10 mouse cellular contexts compared by ENCODE assay signal in the genomic region with DNA sequence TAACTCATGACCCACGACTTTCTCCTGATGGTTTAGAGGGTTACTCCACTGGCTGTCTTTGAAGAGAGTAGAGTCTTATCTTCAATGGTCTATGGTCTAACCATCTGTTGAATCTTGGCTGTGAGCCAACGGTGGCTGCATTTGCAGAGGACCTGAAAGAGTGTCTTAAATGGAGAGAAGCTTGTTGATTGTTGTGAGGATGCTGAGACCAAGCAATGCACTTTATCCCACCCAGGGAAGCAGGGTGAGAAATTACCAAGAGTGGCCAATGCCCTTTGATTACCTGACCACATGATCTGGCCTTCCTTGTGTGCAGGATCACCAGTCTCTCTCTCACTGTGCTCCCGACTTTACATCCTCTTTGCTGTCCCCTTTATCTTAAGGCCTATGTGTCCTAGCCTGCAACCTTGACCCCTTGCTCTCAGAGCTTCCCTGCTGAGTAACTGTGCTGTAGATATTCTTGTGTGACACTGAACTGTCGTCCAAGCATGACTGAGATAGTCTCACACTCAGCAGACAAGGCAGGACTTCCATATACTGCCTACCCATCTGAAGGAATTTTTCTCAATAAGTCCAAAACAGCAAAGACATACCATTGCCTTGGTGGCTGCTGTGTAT. TPM values are rescaled to one million over a fixed set of nuclear protein-coding genes. Genes with fewer than 3 reads are reported as not detected.
DNase-seq lines count a peak whose midpoint lies in the region; ATAC-seq lines count a peak whose summit lies in the region.
"Had no signal": no experiment of that assay in that cellular context is flagged by ENCODE, and none has a peak within 500 bp of the region (broad histone marks: within the 10 kb centered on the region; RNA-seq: fewer than 3 reads in every experiment).

No protein-coding gene starts in this region.

- no peaks in the 10 kb centered on the region for H3K9me3 ChIP-seq in forebrain, embryonic 15.5 days
- H3K9me3 ChIP-seq in forebrain, embryonic 10.5 days, result no peaks in the 10 kb centered on the region
- H3K9me3 ChIP-seq in heart, embryonic 10.5 days, result no peaks in the 10 kb centered on the region
- H3K9me3 ChIP-seq in hindbrain, embryonic 15.5 days, result no peaks in the 10 kb centered on the region
- H3K9me3 ChIP-seq: embryonic facial prominence, embryonic 13.5 days had no signal

- no peak overlapping the region for H3K9ac ChIP-seq in forebrain, embryonic 15.5 days (replicated peaks)
- no peak overlapping the region for H3K9ac ChIP-seq in hindbrain, embryonic 15.5 days
- H3K9ac ChIP-seq: embryonic facial prominence, embryonic 13.5 days had no signal

- no peak overlapping the region for H3K4me2 ChIP-seq in forebrain, embryonic 15.5 days (replicated peaks)
- no peak overlapping the region for H3K4me2 ChIP-seq in hindbrain, embryonic 15.5 days
- H3K4me2 ChIP-seq: embryonic facial prominence, embryonic 13.5 days had no signal

- DNase-seq in forebrain, embryonic 10.5 days (ENCODE audit: extremely low spot score, low spot score), result no peak
- peak; percentile 51 for DNase-seq in lung, postnatal 10 days
- no peak for DNase-seq in lung, postnatal 36 days
- no peak for DNase-seq in heart, embryonic 10.5 days (ENCODE audit: low spot score)
- DNase-seq in spleen, postnatal 36 days (ENCODE audit: low spot score in 2 of 2), result no peak
- DNase-seq: kidney, postnatal 36 days had no signal

- no peaks in the 10 kb centered on the region for H3K27me3 ChIP-seq in forebrain, embryonic 15.5 days
- H3K27me3 ChIP-seq in forebrain, embryonic 10.5 days (ENCODE audit: poor library complexity, severe bottlenecking), result no peaks in the 10 kb centered on the region
- no peaks in the 10 kb centered on the region for H3K27me3 ChIP-seq in heart, embryonic 10.5 days (ENCODE audit: insufficient read depth, poor library complexity, severe bottlenecking)
- H3K27me3 ChIP-seq in hindbrain, embryonic 15.5 days, result no peaks in the 10 kb centered on the region
- H3K27me3 ChIP-seq: embryonic facial prominence, embryonic 13.5 days had no signal

- peak; percentile 34; the same call in 1 of the 2 replicates for ATAC-seq in forebrain, embryonic 15.5 days (replicated peaks)
- ATAC-seq in hindbrain, embryonic 15.5 days (ENCODE audit: low FRiP score, low read depth), result peak; percentile 4; the same call in 1 of the 2 replicates
- ATAC-seq in frontal cortex, adult (ENCODE audit: low TSS enrichment), result no peak

- no peaks in the 10 kb centered on the region for H3K4me1 ChIP-seq in forebrain, embryonic 15.5 days
- no peaks in the 10 kb centered on the region for H3K4me1 ChIP-seq in forebrain, embryonic 10.5 days
- H3K4me1 ChIP-seq in heart, embryonic 10.5 days, result peaks cover 61% of the 10 kb centered on the region
- H3K4me1 ChIP-seq in hindbrain, embryonic 15.5 days (replicated peaks), result peaks cover 30% of the 10 kb centered on the region
- H3K4me1 ChIP-seq: embryonic facial prominence, embryonic 13.5 days had no signal

- no peaks in the 10 kb centered on the region for H3K36me3 ChIP-seq in forebrain, embryonic 15.5 days
- H3K36me3 ChIP-seq in forebrain, embryonic 10.5 days (replicated peaks), result no peaks in the 10 kb centered on the region
- H3K36me3 ChIP-seq in heart, embryonic 10.5 days, result no peaks in the 10 kb centered on the region
- no peaks in the 10 kb centered on the region for H3K36me3 ChIP-seq in hindbrain, embryonic 15.5 days
- H3K36me3 ChIP-seq: embryonic facial prominence, embryonic 13.5 days had no signal

- H3K4me3 ChIP-seq in forebrain, embryonic 15.5 days, result no peak overlapping the region
- H3K4me3 ChIP-seq in forebrain, embryonic 10.5 days, result no peak overlapping the region
- H3K4me3 ChIP-seq in heart, embryonic 10.5 days, result peak overlapping the region; percentile 18; the same call in 1 of the 2 replicates
- H3K4me3 ChIP-seq in hindbrain, embryonic 15.5 days, result no peak overlapping the region
- H3K4me3 ChIP-seq: embryonic facial prominence, embryonic 13.5 days had no signal

- WGBS in forebrain, embryonic 15.5 days, result 73% methylated on average over 4 of the region's 4 CpGs
- WGBS in forebrain, embryonic 10.5 days, result 82% methylated on average over 4 of the region's 4 CpGs
- WGBS in heart, embryonic 10.5 days, result 31% methylated on average over 4 of the region's 4 CpGs
- 56% methylated on average over 4 of the region's 4 CpGs for WGBS in hindbrain, embryonic 15.5 days

- H3K27ac ChIP-seq in forebrain, embryonic 15.5 days (replicated peaks), result no peak overlapping the region
- no peak overlapping the region for H3K27ac ChIP-seq in forebrain, embryonic 10.5 days
- peak overlapping the region; percentile 56 for H3K27ac ChIP-seq in heart, embryonic 10.5 days
- H3K27ac ChIP-seq in hindbrain, embryonic 15.5 days (replicated peaks), result peak overlapping the region; percentile 59
- H3K27ac ChIP-seq: embryonic facial prominence, embryonic 13.5 days had no signal

RNA-seq across cellular contexts. Expression of a gene that starts 28.9 kb away (rescaled TPM):
- polyA plus RNA-seq in forebrain, embryonic 15.5 days (2015; fragmentation: Nextera tagmentation; extraction: Ambion mirVana), result 63.0 and 64.4 TPM in 2 replicates
- polyA plus RNA-seq in forebrain, embryonic 10.5 days (2016; fragmentation: Nextera tagmentation; extraction: Ambion mirVana), result 1.3 and 1.5 TPM in 2 replicates
- polyA plus RNA-seq in heart, embryonic 10.5 days (2016; fragmentation: Nextera tagmentation; extraction: Ambion mirVana), result 92.5 and 153 TPM in 2 replicates
- 66.2 and 77.3 TPM in 2 replicates for polyA plus RNA-seq in hindbrain, embryonic 15.5 days (2015; fragmentation: Nextera tagmentation; extraction: Ambion mirVana)

Comparison
In these comparisons a context has a peak if more than half of its experiments do, and no peak if none do; other contexts are left out.
1. RNA of a gene that starts 28.9 kb away (polyA plus RNA-seq): 92.5 to 153 TPM in heart, embryonic 10.5 days, 66.2 to 77.3 TPM in hindbrain, embryonic 15.5 days and 63.0 to 64.4 TPM in forebrain, embryonic 15.5 days; 1.3 to 1.5 TPM in forebrain, embryonic 10.5 days; every median in the first group is over 10 times any median in the second.
2. H3K27ac ChIP-seq: peak in heart, embryonic 10.5 days (single experiment) and hindbrain, embryonic 15.5 days (single experiment); none in forebrain, embryonic 15.5 days (single experiment) and forebrain, embryonic 10.5 days (single experiment).